Mouse (Mus musculus): ENCODE measurements around the gene Olfr288.

Olfr288 gene

DNA sequence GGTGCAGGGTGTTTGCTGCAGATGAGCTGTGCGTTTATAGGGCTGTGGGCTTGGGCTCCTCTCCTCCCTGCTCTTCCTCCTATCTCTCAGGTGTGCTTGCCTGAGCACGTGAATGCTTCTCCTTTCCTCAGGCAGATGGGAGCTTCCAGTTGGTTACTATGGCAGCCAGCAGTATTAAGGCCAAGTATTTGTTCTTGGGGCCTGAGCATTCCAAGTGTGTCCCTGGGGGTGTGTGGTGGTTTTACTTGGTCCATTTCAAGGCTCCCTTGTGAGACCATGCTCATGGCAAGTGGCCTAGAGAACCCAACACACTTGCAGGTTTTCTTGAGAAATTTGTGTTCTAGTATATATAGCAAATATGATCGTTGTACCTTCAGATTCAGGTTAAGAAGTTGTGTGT lies at the start of gene Olfr288:
TSS of gene Olfr288 (minus strand) at position 101 of the 400 bp plus-strand sequence.
- no peak for DNase-seq (ENCODE audit: extremely low spot score)

DNA sequence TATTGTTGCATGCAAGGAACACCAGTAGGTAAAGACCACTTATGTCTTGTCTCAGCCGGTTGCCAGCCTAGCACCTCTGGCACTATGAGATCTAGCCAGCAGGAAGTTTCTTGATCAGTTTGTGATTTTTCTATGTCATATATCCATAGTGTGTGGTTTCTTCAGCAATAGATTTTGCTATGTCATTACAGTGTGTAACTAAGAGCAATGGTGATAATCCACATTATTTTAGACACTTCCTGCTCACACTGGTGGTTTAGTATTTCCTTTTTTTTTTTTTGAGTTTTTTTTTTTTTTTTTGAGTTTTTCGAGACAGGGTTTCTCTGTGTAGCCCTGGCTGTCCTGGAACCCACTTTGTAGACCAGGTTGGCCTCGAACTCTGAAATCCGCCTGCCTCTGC lies 40.1 kb upstream of the Olfr288 start:
- no peak for DNase-seq (ENCODE audit: extremely low spot score)

DNA sequence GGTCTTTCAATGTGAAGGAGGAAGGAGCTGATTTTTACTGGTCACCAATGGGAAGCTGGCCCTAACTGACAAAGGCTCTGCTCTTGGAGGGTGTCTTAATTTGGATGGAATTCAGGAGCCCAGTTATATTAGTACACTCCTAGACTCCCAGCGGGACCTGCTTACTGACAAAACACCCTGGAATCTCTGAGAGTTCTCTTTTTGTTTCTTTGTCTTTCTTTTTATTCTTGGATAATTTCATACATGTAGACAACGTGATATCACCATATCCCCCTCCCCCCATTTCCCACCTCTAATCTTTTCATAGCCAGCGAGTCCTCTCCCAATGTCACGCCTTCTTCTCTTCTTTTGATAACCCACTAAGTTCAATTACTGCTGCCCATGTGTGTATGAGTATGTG lies 39.0 kb upstream of the Olfr288 start, which contains the start of gene Olfr286:
TSS of gene Olfr286 (minus strand) at position 101 of the 400 bp plus-strand sequence.
- no peak for DNase-seq (ENCODE audit: extremely low spot score)

DNA sequence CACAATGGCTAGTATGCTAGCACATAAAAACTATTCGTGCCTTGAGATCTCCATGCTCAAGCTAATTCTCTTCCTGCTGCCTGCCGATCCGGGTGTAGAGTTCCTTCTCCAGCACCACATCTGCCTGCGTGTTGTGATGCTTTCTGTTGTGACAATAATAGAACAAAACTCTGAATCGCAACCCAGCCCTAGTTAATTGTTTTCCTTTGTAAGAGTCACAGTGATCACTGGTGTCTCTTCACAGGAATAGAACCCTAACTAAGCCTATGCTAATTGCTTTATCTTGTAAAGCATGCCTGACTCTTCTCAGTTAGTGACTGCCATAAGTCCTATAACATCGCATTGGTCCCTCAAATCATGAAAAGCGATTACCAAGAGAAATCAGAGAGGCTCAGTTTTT lies 30.8 kb upstream of the Olfr288 start:
- DNase-seq (ENCODE audit: extremely low spot score), result no peak

DNA sequence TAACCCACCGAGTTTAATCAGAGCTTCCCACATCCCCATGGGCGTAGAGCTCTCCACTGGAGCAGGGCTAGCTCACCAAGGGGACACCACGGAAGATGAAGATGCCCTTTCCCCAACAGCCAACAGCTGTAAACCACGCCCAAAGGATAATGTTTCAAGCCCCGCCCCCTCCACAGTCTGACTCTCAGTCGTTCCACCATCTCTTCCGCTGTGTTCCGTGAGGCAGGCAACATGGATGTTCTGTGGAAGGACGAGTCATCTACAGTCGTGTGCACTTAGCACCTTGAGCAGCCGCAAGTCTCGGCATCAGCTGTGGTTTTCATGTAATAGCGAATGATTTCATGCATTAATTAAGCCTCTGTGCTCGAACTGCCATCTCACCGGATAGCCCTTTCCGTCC lies 30.3 kb upstream of the Olfr288 start:
- DNase-seq (ENCODE audit: extremely low spot score), result peak; percentile 10

DNA sequence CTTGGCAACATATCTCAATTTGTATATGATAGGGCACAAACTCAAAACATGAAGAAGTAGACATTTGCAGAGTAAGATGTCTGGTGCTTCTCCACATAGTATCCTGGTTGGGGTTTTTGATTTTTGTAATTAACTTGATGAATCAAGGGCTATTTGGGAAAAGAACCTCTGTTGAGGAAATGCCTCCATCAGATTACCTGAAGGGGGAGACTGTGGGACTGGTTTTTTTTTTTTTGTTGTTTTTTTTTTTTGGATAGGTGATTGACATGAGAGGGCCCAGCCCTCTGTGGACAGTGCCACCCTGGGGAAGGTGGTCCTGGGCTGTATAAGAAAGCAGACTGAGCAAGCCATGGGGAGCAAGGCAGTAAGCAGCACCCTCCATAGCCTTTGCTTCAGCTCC lies 27.0 kb upstream of the Olfr288 start:
- no peak for DNase-seq (ENCODE audit: extremely low spot score)

DNA sequence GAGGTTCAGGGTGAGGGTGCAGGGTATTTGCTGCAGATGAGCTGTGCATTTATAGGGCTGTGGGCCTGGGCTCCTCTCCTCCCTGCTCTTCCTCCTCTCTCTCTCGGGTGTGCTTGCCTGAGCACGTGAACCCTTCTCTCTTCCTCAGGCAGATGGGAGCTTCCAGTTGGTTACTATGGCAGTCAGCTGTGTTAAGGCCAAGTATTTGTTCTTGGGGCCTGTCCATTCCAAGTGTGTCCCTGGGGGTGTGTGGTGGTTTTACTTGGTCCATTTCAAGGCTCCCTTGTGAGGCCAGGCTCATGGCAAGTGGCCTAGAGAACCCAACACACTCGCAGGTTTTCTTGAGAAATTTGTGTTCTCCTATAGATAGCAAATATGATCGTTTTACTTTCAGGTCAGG lies 25.5 kb upstream of the Olfr288 start, which contains the start of the genes Gm44579 and Olfr287:
TSS of gene Gm44579 (minus strand) at position 101 of the 400 bp plus-strand sequence.
TSS of gene Olfr287 (minus strand) at position 180 of the 400 bp plus-strand sequence.
- no peak for DNase-seq (ENCODE audit: extremely low spot score)

DNA sequence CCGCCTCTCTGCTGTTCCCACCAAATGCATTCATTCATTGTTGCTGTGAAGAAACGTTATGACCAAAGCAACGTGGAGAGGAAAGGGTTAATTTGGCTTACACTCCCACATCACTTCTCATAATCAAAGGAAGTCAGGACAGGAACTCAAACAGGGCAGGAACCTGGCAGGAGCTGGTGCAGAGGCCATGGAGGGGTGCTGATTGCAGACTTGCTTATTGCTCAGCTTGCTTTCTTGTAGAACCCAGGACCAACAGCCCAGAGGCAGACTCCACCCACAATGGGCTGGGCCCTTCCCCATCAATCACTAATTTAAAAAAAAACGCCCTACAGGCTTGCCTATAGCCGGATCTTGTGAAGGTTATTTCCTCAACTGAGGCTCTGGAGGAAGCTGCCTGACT lies 18.8 kb upstream of the Olfr288 start:
- no peak for DNase-seq (ENCODE audit: extremely low spot score)

DNA sequence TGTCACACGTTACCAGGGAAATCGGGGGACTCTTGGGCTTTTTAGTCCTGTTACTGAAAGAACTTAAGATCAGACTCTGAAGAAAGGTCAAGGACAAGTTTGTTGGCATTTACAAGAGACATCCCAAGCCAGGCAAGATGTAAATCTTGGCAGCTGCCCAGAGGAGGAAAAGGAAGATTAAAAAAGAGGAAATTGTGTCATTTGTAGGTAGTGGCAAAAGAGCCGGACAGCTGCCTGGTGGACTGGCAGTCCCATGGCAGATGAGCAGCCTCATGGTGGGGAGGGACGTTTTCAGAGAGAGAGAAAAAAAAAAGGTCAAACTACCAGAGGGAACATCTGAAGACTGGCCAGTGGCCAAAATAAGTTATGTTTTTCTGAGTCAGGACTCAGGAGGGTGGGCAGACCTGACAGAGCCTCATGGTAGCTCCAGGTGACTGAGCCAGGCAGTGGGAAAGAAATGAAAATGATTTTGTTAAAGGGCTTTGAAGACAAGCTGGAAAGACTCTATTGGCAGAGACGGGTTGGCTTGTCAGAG lies 18.1 kb upstream of the Olfr288 start:
- DNase-seq (ENCODE audit: extremely low spot score), result no peak

DNA sequence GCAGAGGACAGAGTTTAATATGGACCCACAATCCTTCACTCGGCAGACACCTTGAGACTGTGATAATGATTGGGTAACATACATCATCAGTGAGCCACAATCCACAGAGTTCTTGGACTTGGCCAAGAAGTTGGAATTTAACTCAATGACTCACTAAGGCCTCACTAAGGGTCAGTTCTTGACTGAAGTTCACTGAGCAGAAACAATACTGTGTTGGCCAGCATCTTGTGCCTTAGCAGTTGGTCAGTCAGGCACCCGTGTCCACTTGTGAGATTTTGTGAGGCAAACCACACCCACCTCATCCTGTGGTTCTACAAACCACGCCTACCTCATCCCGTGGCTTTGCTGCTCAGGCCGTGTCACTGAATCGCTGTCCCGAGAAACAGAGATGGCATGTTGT lies 14.3 kb upstream of the Olfr288 start:
- no peak for DNase-seq (ENCODE audit: extremely low spot score)

DNA sequence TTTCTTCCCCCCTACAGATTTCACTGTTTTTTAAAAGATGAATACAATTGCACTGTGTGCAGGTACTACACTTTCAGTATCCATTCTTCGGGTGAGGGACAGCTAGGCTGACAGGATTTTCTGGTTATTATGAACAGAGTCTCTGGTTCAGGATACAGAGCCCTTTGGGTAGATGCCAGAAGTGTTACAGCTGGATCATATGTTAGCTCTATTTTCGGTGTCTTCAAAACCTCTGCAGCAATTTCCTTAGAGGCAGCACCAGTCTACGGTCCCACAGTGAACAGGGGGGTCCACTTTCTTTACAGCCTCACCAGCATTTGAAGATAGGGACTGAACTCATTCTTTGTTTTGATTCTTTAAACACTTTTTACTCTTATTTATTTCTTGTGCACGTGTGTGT lies 10.9 kb downstream of the Olfr288 start:
- DNase-seq (ENCODE audit: extremely low spot score), result no peak

DNA sequence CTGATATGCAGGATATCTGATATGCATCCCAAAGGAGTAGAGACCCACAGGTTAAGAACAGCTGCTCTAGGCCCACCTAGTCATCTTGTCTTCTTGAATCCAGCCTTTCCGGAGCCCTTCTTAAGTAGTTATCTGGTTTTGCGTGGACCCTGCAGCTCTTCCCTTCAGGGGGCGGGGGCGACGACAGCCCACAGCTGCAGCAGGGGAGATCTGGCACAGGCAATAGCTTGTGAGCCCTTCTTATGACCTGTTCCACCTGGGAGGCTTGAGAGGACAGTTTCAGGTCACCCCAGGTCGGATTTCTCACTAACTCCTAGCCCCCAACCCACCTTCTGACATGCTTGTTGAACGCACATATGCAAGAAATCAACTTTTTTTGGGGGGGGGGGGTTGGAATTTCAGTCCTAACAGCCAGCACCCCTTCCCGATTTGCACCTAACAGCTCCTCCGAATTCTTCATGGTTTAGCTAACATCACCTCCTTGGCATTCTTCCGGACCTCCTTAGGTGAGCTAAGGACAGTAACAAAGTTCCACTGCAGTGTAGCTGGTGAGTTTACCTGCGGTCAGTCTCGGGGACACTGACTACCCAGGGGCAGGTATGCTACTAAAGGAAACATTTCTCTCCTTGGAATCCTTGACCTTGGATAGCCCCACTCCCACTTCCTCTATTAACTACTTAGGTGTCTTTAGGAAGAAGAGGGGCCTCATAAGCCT lies 13.3 kb downstream of the Olfr288 start:
- DNase-seq (ENCODE audit: extremely low spot score), result no peak

DNA sequence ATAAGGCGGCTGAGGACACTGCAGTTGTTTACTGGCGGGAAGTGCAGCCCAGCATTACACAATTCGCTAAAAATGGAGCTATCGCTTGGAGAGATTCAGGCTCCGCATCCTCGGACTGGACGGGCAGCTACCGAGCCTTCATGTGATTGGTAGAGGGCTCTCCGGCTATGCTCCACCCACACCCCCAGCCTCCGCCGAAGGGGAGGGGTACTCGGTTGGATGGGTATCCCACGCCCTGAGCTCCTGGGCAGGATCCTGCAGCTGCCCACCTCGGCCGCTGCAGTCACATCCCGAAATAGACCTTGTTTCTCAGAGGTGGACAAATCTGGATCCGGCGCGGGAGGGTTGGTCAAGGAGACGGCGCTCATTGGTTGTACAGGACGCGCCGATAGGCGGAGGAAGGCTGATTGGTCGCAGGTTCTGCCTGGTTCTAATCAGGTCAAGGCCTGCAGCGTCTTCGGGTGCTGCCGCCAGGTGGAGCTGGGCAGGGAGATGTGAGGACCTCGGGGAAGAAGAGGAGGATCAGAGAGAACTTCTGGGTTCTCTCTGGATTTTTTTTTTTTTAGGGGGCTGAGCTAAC lies 14.1 kb downstream of the Olfr288 start:
- DNase-seq (ENCODE audit: extremely low spot score), result peak; percentile 94

DNA sequence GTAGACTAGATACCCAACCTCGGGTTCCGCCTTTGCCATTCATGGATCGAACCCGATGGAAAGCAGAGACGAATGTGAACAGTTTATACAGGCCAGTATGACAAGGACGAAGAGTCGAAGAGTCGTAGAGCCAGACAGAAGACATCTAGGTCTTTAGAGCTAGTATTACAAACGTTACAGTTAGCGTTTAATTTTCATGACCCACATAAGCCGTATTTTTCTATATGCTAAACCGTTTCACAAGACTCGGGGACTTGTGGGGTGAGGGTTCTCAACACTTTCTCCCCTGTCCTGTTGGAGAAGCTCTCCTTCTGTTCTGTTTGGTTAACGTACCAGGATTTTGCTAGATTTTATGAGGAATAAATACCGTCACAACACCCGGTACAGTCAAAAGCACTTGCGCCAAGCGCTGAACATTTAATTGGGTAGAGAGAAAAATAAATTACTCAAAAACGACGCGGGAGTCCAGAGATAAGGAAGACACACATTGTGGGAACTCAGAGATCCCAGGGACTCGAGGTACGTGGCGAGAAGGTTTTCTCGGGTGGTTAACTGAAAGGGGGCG lies 14.7 kb downstream of the Olfr288 start:
- no peak for DNase-seq (ENCODE audit: extremely low spot score)

DNA sequence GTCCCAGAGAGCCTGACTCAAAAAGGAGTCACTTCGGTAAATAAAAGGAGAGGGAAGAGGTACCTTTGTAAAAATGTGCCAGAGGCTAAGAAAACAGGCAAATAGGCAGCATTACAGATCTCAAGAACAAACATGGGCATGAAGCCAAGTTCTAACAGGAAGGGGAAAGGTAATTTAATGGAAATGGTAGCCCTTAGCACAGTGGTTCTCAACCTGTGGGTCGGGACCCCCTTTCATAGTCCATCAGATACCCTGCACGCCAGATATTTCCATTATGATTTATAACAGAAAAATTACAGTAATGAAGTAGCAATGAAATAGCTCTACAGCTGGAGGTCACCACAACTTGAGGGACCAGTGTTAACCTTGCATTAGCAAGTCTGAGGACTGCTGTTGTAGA lies 18.0 kb downstream of the Olfr288 start:
- no peak for DNase-seq (ENCODE audit: extremely low spot score)

DNA sequence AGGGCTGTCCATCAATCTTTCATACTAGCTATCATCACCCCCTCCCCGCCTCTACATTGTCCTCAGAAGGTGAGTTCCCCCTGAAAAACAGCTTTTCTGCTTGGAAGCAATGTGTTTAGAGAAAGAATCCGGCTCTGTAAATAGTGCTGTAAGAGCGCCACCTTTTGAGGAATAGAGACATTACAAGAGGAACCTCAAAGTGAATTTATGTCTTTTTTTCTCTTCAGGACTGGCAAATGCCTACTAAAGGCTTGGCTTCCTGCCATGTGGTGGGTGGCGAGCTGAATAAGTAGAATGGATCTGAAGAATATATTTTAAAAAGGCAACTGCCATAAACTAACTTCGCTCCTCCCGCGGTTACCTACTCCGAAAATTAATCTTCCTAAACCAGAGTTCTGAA lies 21.5 kb downstream of the Olfr288 start:
- peak; percentile 55 for DNase-seq (ENCODE audit: extremely low spot score)

DNA sequence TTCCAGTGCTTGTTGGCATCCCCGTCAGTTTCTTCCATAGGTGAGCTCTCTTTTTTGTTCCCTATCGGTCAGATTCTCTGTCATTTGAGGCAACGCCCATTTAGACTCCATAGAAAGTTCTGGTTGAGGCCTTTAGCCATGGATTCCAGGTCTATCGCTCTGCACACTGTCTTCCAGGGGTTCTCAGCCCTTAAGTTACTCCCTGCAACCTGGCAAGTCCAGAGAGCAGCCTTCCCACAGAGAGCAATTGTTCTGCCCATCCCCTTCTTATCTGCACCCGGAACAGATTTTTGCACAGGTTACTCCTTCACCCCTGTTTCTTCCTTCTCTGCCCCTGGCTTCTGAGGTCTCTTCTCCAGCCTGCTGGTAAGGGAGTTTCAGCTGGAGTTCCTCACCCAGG lies 23.2 kb downstream of the Olfr288 start:
- no peak for DNase-seq (ENCODE audit: extremely low spot score)

DNA sequence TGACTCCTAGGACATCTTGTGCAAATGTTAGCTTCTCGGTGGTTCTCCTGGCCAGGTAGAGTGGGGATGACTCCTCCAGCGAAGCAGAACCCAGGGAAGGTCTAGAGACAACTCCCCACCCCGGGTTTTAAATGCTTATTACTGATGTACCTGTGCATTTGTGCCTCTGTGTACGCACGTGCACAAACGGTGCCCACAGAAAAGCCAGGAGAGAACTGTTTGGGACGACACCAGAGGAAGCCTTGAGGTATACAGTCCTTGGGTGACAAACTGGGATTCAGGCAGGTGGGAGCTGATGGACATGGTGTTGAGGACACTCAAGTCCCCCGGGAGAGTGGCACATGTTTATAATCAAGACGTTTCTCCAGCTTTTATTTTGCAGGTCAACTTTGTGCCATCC lies 24.4 kb downstream of the Olfr288 start:
- no peak for DNase-seq (ENCODE audit: extremely low spot score)

DNA sequence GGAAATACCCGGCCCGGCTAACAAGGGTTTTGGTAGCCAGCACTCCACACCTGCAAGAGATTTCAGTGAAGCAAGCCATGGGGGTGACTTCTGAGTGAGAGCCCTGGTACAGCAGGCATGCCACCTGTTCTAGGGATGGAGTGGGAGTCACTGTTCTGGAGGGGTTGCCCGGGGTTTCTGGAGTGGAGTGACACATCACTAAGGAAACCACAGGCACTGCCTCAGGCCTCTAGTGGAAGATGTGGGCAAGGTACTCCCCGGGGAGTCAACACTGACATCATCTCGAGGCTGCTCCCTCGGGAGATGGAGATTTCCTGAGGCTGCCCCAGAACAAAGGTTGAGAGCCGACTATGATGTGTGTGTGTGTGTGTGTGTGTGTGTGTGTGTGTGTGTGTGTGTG lies 25.0 kb downstream of the Olfr288 start:
- DNase-seq (ENCODE audit: extremely low spot score), result no peak

DNA sequence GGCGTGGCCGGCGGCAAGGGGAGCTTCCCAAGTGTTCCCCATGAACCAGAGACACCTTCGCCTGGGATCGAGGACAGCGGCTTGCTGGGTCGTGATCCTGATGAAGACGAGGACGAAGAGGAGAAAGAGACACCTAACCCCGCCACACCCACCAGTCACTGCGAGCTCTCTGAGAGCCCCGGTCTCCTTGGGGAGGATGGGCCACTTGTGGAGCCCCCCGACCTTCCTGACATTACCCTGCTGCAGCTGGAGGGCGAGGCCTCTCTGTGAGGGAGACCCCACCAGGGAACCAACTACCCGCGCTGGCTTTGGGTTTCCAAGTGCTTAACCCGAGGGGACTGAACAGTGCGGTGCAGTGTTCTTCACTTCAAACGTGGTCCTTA lies 26.7 kb downstream of the Olfr288 start:
- DNase-seq (ENCODE audit: extremely low spot score), result no peak

DNA sequence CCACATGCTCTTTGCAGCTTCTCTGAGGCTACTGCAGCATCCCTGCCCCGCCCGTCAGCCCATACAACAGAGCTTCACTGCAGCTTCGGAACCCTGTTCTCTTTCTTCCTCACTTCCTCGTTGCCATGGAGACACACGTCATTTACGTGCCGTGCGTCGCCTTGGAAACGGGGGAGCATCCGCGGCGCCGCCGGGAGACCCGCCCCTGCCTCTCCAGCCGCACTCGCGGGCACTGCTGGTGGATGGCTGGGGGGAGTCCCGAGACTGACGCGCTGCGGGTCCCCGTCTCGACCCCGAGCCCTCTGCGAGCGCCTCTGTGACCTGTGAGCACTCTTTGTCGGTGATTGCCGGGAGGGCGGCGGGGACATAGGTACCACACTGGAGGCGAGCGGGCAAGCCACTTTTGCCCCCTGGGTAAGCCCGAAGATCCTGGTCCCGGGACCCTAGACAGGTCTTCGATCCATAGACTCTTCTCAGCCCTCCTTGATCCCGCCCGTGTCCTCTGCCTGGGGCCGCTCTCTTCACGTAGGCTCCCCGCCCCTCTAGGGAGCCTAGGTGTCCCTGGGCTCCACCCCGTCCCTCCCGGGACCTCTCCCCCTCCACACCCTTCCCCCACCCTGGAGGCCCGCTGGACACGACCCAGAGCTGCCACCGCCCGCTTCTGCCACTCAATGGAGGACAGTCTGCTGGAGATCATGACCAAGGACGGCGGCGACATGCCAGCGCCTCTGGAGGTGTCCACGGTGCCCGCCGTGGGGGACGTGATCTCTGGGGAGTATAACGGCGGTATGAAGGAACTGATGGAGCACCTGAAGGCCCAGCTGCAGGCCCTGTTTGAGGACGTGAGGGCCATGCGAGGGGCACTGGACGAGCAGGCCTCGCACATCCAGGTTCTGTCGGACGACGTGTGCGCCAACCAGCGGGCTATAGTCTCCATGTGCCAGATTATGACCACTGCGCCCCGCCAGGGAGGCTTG lies 27.4 kb downstream of the Olfr288 start:
- DNase-seq (ENCODE audit: extremely low spot score), result peak; percentile 88
